Mouse (Mus musculus): Measurements from ENCODE around the gene Fam129b. TPM values are rescaled to one million over a fixed set of nuclear protein-coding genes. Genes with fewer than 3 reads are reported as not detected.

Gene Fam129b
- 30.7 and 34.7 TPM in 2 replicates for polyA plus RNA-seq (2015; fragmentation: Nextera tagmentation; extraction: Ambion mirVana)

DNA sequence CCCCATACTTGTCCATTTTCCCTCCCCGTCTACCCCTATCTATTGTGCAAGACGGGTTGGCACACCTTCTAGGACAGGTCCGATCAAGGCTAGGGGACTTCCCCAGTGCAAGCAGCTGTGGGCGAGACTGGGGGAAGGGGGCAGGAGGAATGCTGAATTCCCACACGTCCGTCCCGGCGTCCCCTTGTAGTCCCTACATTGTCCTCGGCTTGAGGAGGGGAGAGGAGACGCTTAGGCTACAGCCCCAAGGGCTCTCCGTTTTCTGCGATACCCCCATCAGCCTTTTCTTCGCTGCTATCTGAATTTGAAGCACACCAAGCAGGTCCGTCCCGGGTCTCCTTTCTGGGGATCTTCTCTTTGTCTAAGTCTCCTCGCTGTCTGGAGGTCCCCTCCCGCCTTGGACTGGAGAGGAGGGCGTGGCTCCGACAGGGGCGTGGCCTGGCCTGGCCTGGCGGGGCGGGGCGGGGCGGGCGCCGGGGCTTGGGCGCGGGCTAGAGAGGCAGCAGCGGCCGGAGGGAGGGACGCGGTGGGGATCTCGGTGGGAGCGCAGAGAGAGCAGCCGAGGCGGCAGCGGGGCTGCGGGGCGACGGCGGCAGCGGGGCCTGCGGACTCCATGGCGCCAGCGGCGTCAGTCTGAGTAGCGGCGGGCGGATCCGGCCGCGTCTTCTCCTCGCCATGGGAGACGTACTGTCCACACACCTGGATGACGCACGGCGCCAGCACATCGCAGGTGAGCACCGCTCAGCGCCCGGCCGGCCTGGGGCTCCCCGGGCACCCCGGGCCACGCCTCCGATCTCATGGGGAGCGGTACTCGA lies at the start of gene Fam129b:
Gene Fam129b, plus strand, starts transcription at position 440 of the 815 bp plus-strand sequence.
- no peaks in the 10 kb centered on the region for H3K9me3 ChIP-seq (replicated peaks)
- H3K4me2 ChIP-seq = peak within 1 kb of the TSS; percentile 83
- peak within 1 kb of the TSS; percentile 92 for H3K27ac ChIP-seq (replicated peaks)
- peaks cover 61% of the 10 kb centered on the region for H3K4me1 ChIP-seq
- peak within 1 kb of the TSS; percentile 88 for H3K9ac ChIP-seq (replicated peaks)
- H3K36me3 ChIP-seq = no peaks in the 10 kb centered on the region
- H3K4me3 ChIP-seq (replicated peaks) = peak within 1 kb of the TSS; percentile 89
- H3K27me3 ChIP-seq (replicated peaks) = no peaks in the 10 kb centered on the region
- ATAC-seq (ENCODE audit: low FRiP score) = peak; percentile 90
- WGBS = under 1% methylated on average over 59 of the region's 68 CpGs

DNA sequence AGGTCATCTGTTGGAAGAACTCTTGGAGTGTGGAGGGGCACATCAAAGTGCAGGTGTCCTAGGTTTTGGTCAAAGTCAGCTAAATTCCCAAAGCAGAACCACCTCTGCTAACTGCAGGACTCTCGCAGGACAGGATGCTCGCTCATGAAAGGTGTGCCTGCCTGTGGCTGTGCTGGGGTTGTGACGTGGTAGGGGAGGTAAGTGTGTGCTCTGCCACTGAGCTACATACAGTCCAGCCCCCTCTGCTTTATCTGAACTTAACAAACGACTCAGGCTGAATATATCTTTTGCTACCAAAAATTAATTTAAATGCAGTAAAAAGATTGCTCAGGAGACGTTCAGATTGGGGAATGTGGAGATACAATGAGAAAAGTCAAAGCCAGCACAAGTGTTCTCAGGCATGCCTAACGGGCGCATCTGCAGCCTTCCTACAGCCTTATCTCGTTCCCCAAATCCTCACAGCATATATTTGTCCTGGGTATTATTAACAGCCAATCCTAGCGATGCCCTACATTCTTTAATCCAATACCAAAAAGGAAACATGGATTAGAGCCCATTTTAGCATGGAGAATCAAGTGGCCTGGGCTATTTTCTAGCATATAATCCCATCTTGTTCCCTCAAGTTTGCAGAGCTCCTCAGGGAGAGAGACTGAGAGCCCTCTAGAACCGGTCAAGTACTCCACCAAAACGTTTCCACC lies 46.8 kb upstream of the Fam129b start:
- H3K4me1 ChIP-seq = peaks cover 5% of the 10 kb centered on the region
- H3K4me3 ChIP-seq (replicated peaks) = no peak overlapping the region
- no peaks in the 10 kb centered on the region for H3K27me3 ChIP-seq (replicated peaks)
- no peaks in the 10 kb centered on the region for H3K9me3 ChIP-seq (replicated peaks)
- whole genome bisulfite sequencing = 80% methylated on average over 11 of the region's 11 CpGs
- H3K9ac ChIP-seq (replicated peaks) = no peak overlapping the region
- no peak for ATAC-seq (ENCODE audit: low FRiP score)
- no peaks in the 10 kb centered on the region for H3K36me3 ChIP-seq
- no peak overlapping the region for H3K27ac ChIP-seq (replicated peaks)
- H3K4me2 ChIP-seq = no peak overlapping the region

DNA sequence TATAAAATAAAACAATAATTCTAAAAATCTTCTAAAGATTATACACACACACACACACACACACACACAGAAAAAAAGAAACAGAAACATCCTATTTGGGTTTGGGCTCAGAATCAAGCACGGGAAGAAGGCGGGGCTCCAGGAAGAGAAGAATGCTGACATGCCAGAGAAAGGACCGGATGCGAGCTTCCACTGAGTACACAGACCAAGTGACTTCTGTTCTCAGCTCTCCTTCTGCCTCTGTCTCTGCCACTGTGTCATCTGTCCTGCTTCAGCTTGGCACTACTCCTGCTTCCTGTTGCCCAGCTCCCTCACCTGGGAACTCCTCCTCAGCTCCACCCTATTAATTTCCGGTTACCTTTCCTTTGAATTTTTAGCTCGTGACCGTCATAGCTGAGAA lies 41.4 kb upstream of the Fam129b start:
- H3K9ac ChIP-seq (replicated peaks) = no peak overlapping the region
- no peak overlapping the region for H3K4me3 ChIP-seq (replicated peaks)
- H3K4me1 ChIP-seq = peaks cover 11% of the 10 kb centered on the region
- no peaks in the 10 kb centered on the region for H3K27me3 ChIP-seq (replicated peaks)
- no peaks in the 10 kb centered on the region for H3K9me3 ChIP-seq (replicated peaks)
- WGBS = 66% methylated on average over 7 of the region's 7 CpGs
- no peak overlapping the region for H3K4me2 ChIP-seq
- 0 out of 2 replicates have a peak, but pooled peaks cover 3% of the 10 kb centered on the region for H3K36me3 ChIP-seq
- H3K27ac ChIP-seq (replicated peaks) = peak overlapping the region; percentile 60; the same call in 1 of the 2 replicates
- ATAC-seq (ENCODE audit: low FRiP score) = no peak

DNA sequence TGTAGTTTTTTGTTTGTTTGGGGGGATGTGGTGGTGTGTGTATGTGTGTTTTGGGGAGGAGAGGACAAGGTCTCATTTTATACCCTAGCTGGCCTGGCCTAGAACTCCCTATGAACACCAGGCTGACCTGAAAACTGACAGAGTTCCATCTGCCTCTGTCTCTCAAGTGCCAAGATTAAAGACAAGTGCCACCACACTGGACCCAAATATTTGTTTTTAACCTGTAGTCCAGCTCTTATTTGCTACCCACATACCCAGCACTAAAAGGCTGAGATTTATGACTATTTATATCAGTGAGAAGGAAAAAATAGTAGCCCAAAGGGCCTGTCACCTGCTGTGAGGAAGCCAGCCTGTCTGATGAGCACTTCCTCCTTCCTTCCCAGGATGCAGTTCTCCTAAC lies 40.3 kb upstream of the Fam129b start:
- ATAC-seq (ENCODE audit: low FRiP score) = no peak
- H3K36me3 ChIP-seq = 0 out of 2 replicates have a peak, but pooled peaks cover 3% of the 10 kb centered on the region
- H3K4me1 ChIP-seq = peaks cover 11% of the 10 kb centered on the region
- no peak overlapping the region for H3K27ac ChIP-seq (replicated peaks)
- no peak overlapping the region for H3K4me3 ChIP-seq (replicated peaks)
- no peaks in the 10 kb centered on the region for H3K27me3 ChIP-seq (replicated peaks)
- H3K4me2 ChIP-seq = no peak overlapping the region
- H3K9me3 ChIP-seq (replicated peaks) = no peaks in the 10 kb centered on the region
- H3K9ac ChIP-seq (replicated peaks) = no peak overlapping the region

DNA sequence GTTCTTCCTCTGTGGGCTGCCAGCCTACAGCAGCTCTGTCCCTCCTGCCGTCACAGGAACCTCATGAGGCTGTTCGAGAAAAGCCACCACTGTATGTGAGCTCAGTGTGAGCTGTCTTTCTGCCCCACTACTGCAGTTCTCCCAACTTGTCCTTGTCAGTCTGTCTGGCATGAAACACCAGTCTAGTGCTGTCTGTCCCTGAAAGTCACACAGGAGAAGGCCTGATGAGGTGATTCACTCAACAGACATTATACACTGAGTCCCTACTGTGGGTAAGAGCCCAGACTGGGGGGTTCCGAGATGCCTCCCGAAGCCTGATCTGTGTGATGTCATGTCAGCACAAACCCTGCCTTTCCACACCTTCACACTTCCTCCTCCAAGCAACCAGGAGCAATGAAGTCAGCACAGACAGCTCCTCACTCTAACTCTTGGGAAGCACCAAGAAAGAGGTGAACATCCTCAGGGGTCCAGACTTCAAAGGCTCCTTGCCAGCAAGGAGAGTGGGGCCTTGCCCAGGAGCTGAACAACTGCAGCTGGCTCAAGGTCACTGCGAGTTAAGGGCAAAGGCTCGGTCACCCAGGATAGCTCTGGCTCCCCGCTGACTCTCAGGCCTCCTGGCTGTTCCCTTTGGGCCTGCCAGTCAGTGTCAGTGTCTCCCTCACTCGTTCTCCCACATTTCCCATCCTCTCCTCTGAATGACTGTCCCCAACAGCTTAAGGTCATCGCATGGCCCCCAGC lies 37.6 kb upstream of the Fam129b start:
- no peak overlapping the region for H3K4me3 ChIP-seq (replicated peaks)
- peaks cover 14% of the 10 kb centered on the region; the same call in 1 of the 2 replicates for H3K36me3 ChIP-seq
- H3K4me1 ChIP-seq = peaks cover 16% of the 10 kb centered on the region
- no peaks in the 10 kb centered on the region for H3K27me3 ChIP-seq (replicated peaks)
- no peaks in the 10 kb centered on the region for H3K9me3 ChIP-seq (replicated peaks)
- no peak overlapping the region for H3K9ac ChIP-seq (replicated peaks)
- no peak overlapping the region for H3K4me2 ChIP-seq
- H3K27ac ChIP-seq (replicated peaks) = no peak overlapping the region
- WGBS = 65% methylated on average over 9 of the region's 9 CpGs
- ATAC-seq (ENCODE audit: low FRiP score) = no peak

DNA sequence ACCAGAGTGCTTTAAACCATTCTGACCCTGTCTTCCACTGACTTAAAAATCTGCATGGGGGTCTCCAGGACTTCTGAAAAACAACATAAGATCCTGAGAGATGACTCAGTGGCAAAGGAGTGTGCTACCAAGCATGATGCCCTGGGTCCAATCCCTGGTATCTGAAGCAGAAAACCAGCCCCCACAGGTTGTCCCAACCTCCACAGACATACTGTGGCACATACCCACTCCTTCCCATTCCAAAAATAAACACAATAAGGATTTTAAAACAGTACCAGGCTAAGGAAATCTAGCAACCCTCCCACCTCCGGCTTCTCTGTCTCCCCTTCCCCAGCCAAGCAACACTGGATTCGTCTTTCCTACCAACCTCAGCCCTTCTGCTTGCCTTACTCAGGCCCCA lies 36.7 kb upstream of the Fam129b start:
- 72% methylated on average over 2 of the region's 2 CpGs for WGBS
- Histone ChIP-seq H3K9me3 (replicated peaks) (no peaks in the 10 kb centered on the region), H3K9ac (replicated peaks) (no peak overlapping the region)

DNA sequence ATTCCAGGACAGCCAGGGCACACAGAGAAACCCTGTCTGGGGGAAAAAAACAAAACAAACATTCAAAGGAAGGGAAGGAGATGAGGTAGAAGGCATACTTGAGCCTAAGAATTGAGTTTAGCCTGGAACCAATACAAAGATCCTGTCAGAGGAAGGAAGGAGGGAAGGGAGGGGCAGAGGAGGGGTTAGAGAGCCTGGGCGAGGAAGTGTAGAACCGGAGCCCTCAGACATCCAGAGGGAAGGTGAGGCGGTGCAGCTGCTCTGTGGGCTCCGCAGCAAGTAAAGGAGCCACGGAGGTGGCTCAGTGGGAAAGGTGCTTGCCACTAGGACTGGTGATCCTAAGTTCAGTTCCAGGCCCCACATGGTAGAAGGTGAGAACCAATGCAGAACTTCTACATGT lies 34.8 kb upstream of the Fam129b start:
- Histone ChIP-seq H3K27me3 (replicated peaks) (no peaks in the 10 kb centered on the region), H3K9ac (replicated peaks) (no peak overlapping the region), H3K4me1 (peaks cover 32% of the 10 kb centered on the region), H3K9me3 (replicated peaks) (no peaks in the 10 kb centered on the region), H3K4me2 (no peak overlapping the region), H3K4me3 (replicated peaks) (no peak overlapping the region), H3K27ac (replicated peaks) (no peak overlapping the region), H3K36me3 (peaks cover 14% of the 10 kb centered on the region; the same call in 1 of the 2 replicates)
- no peak for ATAC-seq (ENCODE audit: low FRiP score)
- WGBS = 76% methylated on average over 5 of the region's 5 CpGs

More for the DNA sequence above, 36.7 kb upstream of the Fam129b start:
- Histone ChIP-seq H3K4me3 (replicated peaks) (no peak overlapping the region), H3K4me2 (no peak overlapping the region), H3K36me3 (peaks cover 14% of the 10 kb centered on the region; the same call in 1 of the 2 replicates), H3K4me1 (peaks cover 25% of the 10 kb centered on the region), H3K27ac (replicated peaks) (no peak overlapping the region), H3K27me3 (replicated peaks) (no peaks in the 10 kb centered on the region)
- no peak for ATAC-seq (ENCODE audit: low FRiP score)

DNA sequence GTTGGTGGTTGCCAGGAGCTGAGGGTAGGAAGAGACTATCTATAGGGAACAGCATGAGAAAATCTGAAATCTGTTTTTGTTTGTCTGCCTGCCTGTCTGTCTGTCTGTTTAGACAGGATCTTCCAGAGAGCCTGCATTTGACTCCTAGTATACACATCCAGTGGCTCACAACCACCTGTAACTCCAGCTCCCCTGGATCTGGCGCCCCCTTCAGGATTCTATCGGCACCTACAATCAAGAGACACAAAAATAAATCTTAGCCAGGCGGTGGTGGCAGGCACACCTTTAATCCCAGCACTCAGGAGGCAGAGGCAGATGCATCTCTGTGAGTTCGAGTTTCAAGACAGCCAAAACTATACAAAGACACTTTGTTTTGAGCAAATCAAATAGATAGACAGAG lies 33.4 kb upstream of the Fam129b start:
- no peak overlapping the region for H3K4me3 ChIP-seq (replicated peaks)
- H3K9me3 ChIP-seq (replicated peaks) = no peaks in the 10 kb centered on the region
- peaks cover 36% of the 10 kb centered on the region for H3K4me1 ChIP-seq
- ATAC-seq (ENCODE audit: low FRiP score) = no peak
- no peak overlapping the region for H3K27ac ChIP-seq (replicated peaks)
- H3K9ac ChIP-seq (replicated peaks) = no peak overlapping the region
- H3K27me3 ChIP-seq (replicated peaks) = no peaks in the 10 kb centered on the region
- H3K4me2 ChIP-seq = no peak overlapping the region
- H3K36me3 ChIP-seq = peaks cover 14% of the 10 kb centered on the region; the same call in 1 of the 2 replicates
- WGBS = 39% methylated on average over 4 of the region's 4 CpGs

DNA sequence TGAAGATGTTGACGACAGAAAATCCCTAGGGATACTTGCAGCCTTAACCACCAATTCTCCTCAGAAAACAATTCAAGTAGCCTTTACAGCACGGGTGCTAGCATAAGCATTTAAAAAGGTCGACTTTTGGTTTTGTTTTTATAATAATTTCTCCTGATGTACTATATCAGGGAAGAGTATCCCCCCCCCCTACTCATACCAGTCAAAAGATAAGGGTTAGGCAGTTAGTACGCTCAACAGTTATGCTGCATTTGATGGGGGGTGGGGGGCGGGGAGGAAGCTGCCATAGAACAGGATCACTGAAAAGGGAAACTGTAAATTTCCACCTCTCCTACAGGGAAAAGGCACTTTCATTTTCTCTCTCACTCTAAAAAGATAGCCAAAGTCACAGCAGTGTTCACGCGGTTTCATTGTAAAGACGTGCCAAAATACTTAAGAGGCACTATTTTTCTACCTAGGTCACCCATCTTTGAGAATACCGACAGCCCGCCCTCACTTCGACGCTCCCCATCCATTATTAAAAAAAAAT lies 30.3 kb upstream of the Fam129b start:
- peaks cover 11% of the 10 kb centered on the region; the same call in 1 of the 2 replicates for H3K36me3 ChIP-seq
- peak overlapping the region; percentile 94 for H3K9ac ChIP-seq (replicated peaks)

DNA sequence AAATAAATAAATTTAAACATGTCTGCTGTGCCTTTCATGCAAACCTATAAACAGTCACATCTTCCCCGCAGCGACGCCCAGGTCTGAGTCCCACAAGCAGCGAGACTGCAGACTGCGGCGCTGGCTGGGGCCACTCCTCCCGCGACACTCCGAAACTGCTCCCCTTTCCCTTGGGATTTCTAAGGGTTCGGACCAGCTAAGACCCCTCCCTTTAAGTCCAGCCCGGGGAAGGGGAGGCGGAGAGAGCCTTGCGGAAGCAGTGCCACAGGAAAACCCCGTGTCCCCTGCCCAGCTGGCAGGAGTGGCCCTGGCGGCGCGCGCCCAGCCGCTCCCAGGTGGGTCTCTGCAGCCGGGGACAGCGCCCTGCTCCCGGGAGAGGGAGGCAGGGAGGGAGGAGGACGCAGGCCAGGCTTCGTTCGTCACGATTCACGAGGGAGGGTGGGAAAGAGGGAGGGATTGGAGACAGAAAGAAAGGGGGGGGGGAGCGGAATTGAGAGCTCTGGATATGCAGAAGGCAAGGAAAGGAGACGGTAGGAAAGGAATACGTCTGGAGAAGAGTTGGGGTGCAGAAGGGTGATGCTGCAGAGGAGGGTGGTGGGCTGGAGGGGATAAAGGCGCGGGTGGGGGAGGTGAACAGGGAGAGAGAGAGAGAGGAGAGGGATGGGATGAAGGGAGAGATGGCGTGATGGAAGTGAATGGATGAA lies 29.7 kb upstream of the Fam129b start:
- Histone ChIP-seq H3K36me3 (peaks cover 9% of the 10 kb centered on the region; the same call in 1 of the 2 replicates), H3K4me2 (peak overlapping the region; percentile 65), H3K4me3 (replicated peaks) (peak overlapping the region; percentile 84), H3K27me3 (replicated peaks) (peaks cover under 1% of the 10 kb centered on the region; the same call in 1 of the 2 replicates), H3K27ac (replicated peaks) (peak overlapping the region; percentile 96), H3K9me3 (replicated peaks) (no peaks in the 10 kb centered on the region), H3K9ac (replicated peaks) (peak overlapping the region; percentile 94), H3K4me1 (peaks cover 31% of the 10 kb centered on the region)
- under 1% methylated on average over 32 of the region's 33 CpGs for WGBS
- peak; percentile 74 for ATAC-seq (ENCODE audit: low FRiP score)

More for the DNA sequence above, 30.3 kb upstream of the Fam129b start:
- Histone ChIP-seq H3K4me2 (peak overlapping the region; percentile 65), H3K4me3 (replicated peaks) (peak overlapping the region; percentile 84), H3K27ac (replicated peaks) (peak overlapping the region; percentile 96), H3K27me3 (replicated peaks) (no peaks in the 10 kb centered on the region), H3K4me1 (peaks cover 31% of the 10 kb centered on the region), H3K9me3 (replicated peaks) (no peaks in the 10 kb centered on the region)
- ATAC-seq (ENCODE audit: low FRiP score) = no peak
- WGBS = 2% methylated on average over 12 of the region's 12 CpGs

Data from neural tube, embryonic 15.5 days (tissue).